Mouse (Mus musculus): Measurements from ENCODE around the gene Gm45618. TPM values are rescaled to one million over a fixed set of nuclear protein-coding genes. Genes with fewer than 3 reads are reported as not detected.

The Gm45618 gene
- polyA plus RNA-seq, 1 experiment from 2014 or later, result not detected

DNA sequence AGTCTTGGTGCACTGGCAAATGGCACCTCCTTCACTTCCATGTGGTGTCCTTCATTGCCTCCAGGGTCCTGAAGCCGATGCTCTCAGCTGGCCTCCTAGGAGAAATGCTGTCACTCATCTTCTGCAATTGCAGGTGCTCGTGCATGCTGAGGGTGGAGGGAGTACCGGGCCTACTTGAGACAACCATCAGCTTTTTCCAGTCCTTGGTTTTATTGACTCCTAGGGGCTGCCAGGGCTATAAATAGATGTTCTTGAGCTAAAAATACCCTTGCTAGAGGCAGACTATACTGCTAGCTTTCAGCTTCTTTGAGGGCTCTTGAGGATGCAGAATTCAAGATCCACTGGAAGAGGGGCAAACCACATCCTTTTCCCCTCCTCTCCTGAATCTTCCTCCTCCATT, 43.4 kb downstream of the Gm45618 start:
- no peak overlapping the region for H3K27ac ChIP-seq
- peaks cover 4% of the 10 kb centered on the region; the same call in 1 of the 2 replicates for H3K27me3 ChIP-seq (ENCODE audit: insufficient read depth, low read length)
- no peak for ATAC-seq (replicated peaks; ENCODE audit: low FRiP score, low read depth)
- no peak for DNase-seq (ENCODE audit: low spot score)
- H3K9ac ChIP-seq (ENCODE audit: low read depth, low read length), result no peak overlapping the region
- H3K9me3 ChIP-seq (replicated peaks; ENCODE audit: low read length), result no peaks in the 10 kb centered on the region
- no peak for TF ChIP-seq CTCF (IDR thresholded peaks at IDR 0.05; ENCODE audit: low read depth)
- WGBS, result 53% methylated on average over 3 of the region's 3 CpGs
- H3K4me2 ChIP-seq (ENCODE audit: low read length), result no peak overlapping the region
- no peaks in the 10 kb centered on the region for H3K4me1 ChIP-seq (replicated peaks; ENCODE audit: insufficient read depth, low read length)
- H3K36me3 ChIP-seq (ENCODE audit: insufficient read depth, low read length), result no peaks in the 10 kb centered on the region
- no peak overlapping the region for H3K4me3 ChIP-seq (replicated peaks; ENCODE audit: low read depth, low read length)

GRCm38 (mm10) chr7:142074146-142074886, 46.2 kb downstream of the Gm45618 start:
- TF ChIP-seq CTCF (IDR thresholded peaks at IDR 0.05; ENCODE audit: low read depth), result no peak
- Histone ChIP-seq H3K36me3 (ENCODE audit: insufficient read depth, low read length) (no peaks in the 10 kb centered on the region), H3K27me3 (ENCODE audit: insufficient read depth, low read length) (no peaks in the 10 kb centered on the region; the same call in 1 of the 2 replicates), H3K9ac (ENCODE audit: low read depth, low read length) (no peak overlapping the region), H3K27ac (no peak overlapping the region), H3K9me3 (replicated peaks; ENCODE audit: low read length) (no peaks in the 10 kb centered on the region), H3K4me3 (replicated peaks; ENCODE audit: low read depth, low read length) (no peak overlapping the region), H3K4me2 (ENCODE audit: low read length) (no peak overlapping the region), H3K4me1 (replicated peaks; ENCODE audit: insufficient read depth, low read length) (no peaks in the 10 kb centered on the region)
- ATAC-seq (replicated peaks; ENCODE audit: low FRiP score, low read depth), result no peak
- WGBS, result 68% methylated on average over 8 of the region's 8 CpGs
- no peak for DNase-seq (ENCODE audit: low spot score)

- TF ChIP-seq CTCF (IDR thresholded peaks at IDR 0.05; ENCODE audit: low read depth), result no peak
- no peak for ATAC-seq (replicated peaks; ENCODE audit: low FRiP score, low read depth)
Observed at GRCm38 (mm10) chr7:142071717-142072116, 48.8 kb downstream of the Gm45618 start.

DNA sequence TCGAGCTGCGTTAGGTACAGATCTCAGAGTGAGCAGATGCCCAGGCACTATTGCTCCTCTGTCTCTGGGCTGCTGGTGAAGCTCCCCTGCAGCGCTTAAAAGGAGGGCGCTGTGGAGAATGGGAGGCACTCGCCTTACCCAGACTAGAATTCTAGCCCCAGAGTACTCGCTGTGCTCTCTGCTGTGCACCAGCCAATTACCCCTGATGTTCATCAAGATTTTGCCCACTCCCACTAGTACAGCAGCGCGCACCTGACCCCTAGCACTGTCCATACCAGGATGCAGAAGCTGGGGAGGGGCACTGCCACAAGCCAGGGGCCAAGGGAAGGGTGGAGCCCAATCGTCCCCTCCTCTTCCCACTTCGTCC, 49.3 kb downstream of the Gm45618 start:
- H3K36me3 ChIP-seq (ENCODE audit: insufficient read depth, low read length), result no peaks in the 10 kb centered on the region
- H3K4me1 ChIP-seq (replicated peaks; ENCODE audit: insufficient read depth, low read length), result no peaks in the 10 kb centered on the region
- peak overlapping the region; percentile 34; the same call in 1 of the 2 replicates for H3K4me2 ChIP-seq (ENCODE audit: low read length)
- no peak overlapping the region for H3K9ac ChIP-seq (ENCODE audit: low read depth, low read length)
- no peaks in the 10 kb centered on the region; the same call in 1 of the 2 replicates for H3K27me3 ChIP-seq (ENCODE audit: insufficient read depth, low read length)
- DNase-seq (ENCODE audit: low spot score) (no peak), ATAC-seq (replicated peaks; ENCODE audit: low FRiP score, low read depth) (no peak; the same call in 1 of the 2 replicates)
- H3K4me3 ChIP-seq (replicated peaks; ENCODE audit: low read depth, low read length), result no peak overlapping the region
- 11% methylated on average over 10 of the region's 10 CpGs for WGBS
- no peak overlapping the region for H3K27ac ChIP-seq
- H3K9me3 ChIP-seq (replicated peaks; ENCODE audit: low read length), result no peaks in the 10 kb centered on the region
- TF ChIP-seq CTCF (IDR thresholded peaks at IDR 0.05; ENCODE audit: low read depth), result no peak

More at GRCm38 (mm10) chr7:142071717-142072116, 48.8 kb downstream of the Gm45618 start:
- Histone ChIP-seq H3K4me1 (replicated peaks; ENCODE audit: insufficient read depth, low read length) (no peaks in the 10 kb centered on the region), H3K4me3 (replicated peaks; ENCODE audit: low read depth, low read length) (no peak overlapping the region), H3K4me2 (ENCODE audit: low read length) (no peak overlapping the region), H3K36me3 (ENCODE audit: insufficient read depth, low read length) (no peaks in the 10 kb centered on the region), H3K27me3 (ENCODE audit: insufficient read depth, low read length) (no peaks in the 10 kb centered on the region; the same call in 1 of the 2 replicates), H3K9me3 (replicated peaks; ENCODE audit: low read length) (no peaks in the 10 kb centered on the region), H3K9ac (ENCODE audit: low read depth, low read length) (no peak overlapping the region), H3K27ac (no peak overlapping the region)
- DNase-seq (ENCODE audit: low spot score), result no peak

DNA sequence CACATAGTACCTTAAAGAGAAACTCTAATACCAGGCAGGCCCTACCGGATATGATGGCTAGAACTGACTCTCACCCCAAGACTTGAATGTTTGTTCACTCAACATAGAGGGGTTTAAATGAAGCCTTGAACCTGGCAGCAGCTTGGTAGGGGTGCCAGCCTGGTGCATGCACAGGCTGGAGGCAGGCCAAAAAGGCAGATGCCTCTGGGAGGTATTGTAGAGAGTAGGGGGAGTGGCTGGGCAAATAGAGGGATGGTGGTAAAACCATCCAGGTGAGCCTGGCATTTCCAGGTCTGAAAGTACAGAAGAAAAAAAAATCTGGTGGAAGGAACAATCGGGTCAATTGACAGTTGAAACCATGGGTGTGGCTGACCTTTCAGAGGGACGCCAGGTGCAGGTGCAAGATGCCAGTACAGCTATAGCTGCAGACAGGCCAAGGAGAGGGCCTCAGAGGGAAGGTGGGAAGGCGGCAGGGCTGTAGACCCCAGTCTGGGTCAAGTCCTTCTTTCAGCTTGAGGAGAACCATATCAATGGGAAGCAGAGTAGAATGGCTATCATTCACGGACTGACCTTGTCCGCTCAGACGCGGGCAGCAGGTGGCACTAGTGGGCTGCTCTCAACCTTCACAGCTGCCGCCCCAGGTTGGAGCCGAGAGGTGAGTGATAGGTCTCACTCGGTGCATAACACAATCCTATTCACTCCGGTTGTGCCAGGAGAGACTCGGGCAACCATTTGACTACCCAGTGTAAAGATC, 49.9 kb downstream of the Gm45618 start:
- DNase-seq (ENCODE audit: low spot score), result peak; percentile 70
- H3K27ac ChIP-seq, result no peak overlapping the region
- H3K9ac ChIP-seq (ENCODE audit: low read depth, low read length), result no peak overlapping the region
- TF ChIP-seq CTCF (IDR thresholded peaks at IDR 0.05; ENCODE audit: low read depth), result peak; percentile 86
- H3K4me1 ChIP-seq (replicated peaks; ENCODE audit: insufficient read depth, low read length), result no peaks in the 10 kb centered on the region
- no peaks in the 10 kb centered on the region; the same call in 1 of the 2 replicates for H3K27me3 ChIP-seq (ENCODE audit: insufficient read depth, low read length)
- no peak overlapping the region for H3K4me3 ChIP-seq (replicated peaks; ENCODE audit: low read depth, low read length)
- peak overlapping the region; percentile 34; the same call in 1 of the 2 replicates for H3K4me2 ChIP-seq (ENCODE audit: low read length)
- no peaks in the 10 kb centered on the region for H3K36me3 ChIP-seq (ENCODE audit: insufficient read depth, low read length)
- ATAC-seq (replicated peaks; ENCODE audit: low FRiP score, low read depth), result 0 out of 2 replicates have a peak, but pooled peaks have one; percentile 46
- no peaks in the 10 kb centered on the region for H3K9me3 ChIP-seq (replicated peaks; ENCODE audit: low read length)
- WGBS, result 16% methylated on average over 13 of the region's 13 CpGs

Other genes with a start within 250 kb of the Gm45618 start
- gene Tollip, start 202.2 kb downstream of the Gm45618 start, polyA plus RNA-seq (2015; fragmentation: Nextera tagmentation; extraction: Ambion mirVana), result 35.0 and 38.3 TPM in 2 replicates
- gene Brsk2, start 171.0 kb downstream of the Gm45618 start, polyA plus RNA-seq (2015; fragmentation: Nextera tagmentation; extraction: Ambion mirVana), result 0.29 and 0.31 TPM in 2 replicates
- 62.8 and 64.3 TPM in 2 replicates for gene Mob2, start 59.7 kb downstream of the Gm45618 start, polyA plus RNA-seq (2015; fragmentation: Nextera tagmentation; extraction: Ambion mirVana)
- 2.3 and 2.5 TPM in 2 replicates for gene Dusp8, start 24.9 kb downstream of the Gm45618 start, polyA plus RNA-seq (2015; fragmentation: Nextera tagmentation; extraction: Ambion mirVana)
- not detected in 2 replicates for gene Gm39115, start 15.3 kb upstream of the Gm45618 start, polyA plus RNA-seq (2015; fragmentation: Nextera tagmentation; extraction: Ambion mirVana)
- gene Gm45337, start 23.9 kb upstream of the Gm45618 start, polyA plus RNA-seq (2015; fragmentation: Nextera tagmentation; extraction: Ambion mirVana), result not detected in 2 replicates
- gene Gm29735, start 36.4 kb upstream of the Gm45618 start, polyA plus RNA-seq (2015; fragmentation: Nextera tagmentation; extraction: Ambion mirVana), result not detected in 2 replicates
- gene Gm4553, start 45.0 kb upstream of the Gm45618 start, polyA plus RNA-seq (2015; fragmentation: Nextera tagmentation; extraction: Ambion mirVana), result not detected in 2 replicates
- not detected in 2 replicates for gene Krtap5-2, start 55.3 kb upstream of the Gm45618 start, polyA plus RNA-seq (2015; fragmentation: Nextera tagmentation; extraction: Ambion mirVana)
- not detected in 2 replicates for gene Gm10153, start 69.7 kb upstream of the Gm45618 start, polyA plus RNA-seq (2015; fragmentation: Nextera tagmentation; extraction: Ambion mirVana)
- gene Krtap5-3, start 80.6 kb upstream of the Gm45618 start, polyA plus RNA-seq (2015; fragmentation: Nextera tagmentation; extraction: Ambion mirVana), result not detected in 2 replicates
- not detected in 2 replicates for gene Gm7579, start 91.1 kb upstream of the Gm45618 start, polyA plus RNA-seq (2015; fragmentation: Nextera tagmentation; extraction: Ambion mirVana)
- gene Krtap5-5, start 109.2 kb upstream of the Gm45618 start, polyA plus RNA-seq (2015; fragmentation: Nextera tagmentation; extraction: Ambion mirVana), result not detected in 2 replicates
- gene Gm40460, start 120.3 kb upstream of the Gm45618 start, polyA plus RNA-seq (2015; fragmentation: Nextera tagmentation; extraction: Ambion mirVana), result not detected in 2 replicates
- gene Gm2431, start 137.6 kb upstream of the Gm45618 start, polyA plus RNA-seq (2015; fragmentation: Nextera tagmentation; extraction: Ambion mirVana), result not detected in 2 replicates
- gene Gm4559, start 153.6 kb upstream of the Gm45618 start, polyA plus RNA-seq (2015; fragmentation: Nextera tagmentation; extraction: Ambion mirVana), result not detected in 2 replicates
- gene Krtap5-1, start 176.4 kb upstream of the Gm45618 start, polyA plus RNA-seq (2015; fragmentation: Nextera tagmentation; extraction: Ambion mirVana), result not detected in 2 replicates
- not detected in 2 replicates for gene Krtap5-4, start 182.8 kb upstream of the Gm45618 start, polyA plus RNA-seq (2015; fragmentation: Nextera tagmentation; extraction: Ambion mirVana)

Data from kidney, postnatal 0 days (tissue).